Comparison of ENCODE assay signal across 25 mouse cellular contexts in the genomic region with DNA sequence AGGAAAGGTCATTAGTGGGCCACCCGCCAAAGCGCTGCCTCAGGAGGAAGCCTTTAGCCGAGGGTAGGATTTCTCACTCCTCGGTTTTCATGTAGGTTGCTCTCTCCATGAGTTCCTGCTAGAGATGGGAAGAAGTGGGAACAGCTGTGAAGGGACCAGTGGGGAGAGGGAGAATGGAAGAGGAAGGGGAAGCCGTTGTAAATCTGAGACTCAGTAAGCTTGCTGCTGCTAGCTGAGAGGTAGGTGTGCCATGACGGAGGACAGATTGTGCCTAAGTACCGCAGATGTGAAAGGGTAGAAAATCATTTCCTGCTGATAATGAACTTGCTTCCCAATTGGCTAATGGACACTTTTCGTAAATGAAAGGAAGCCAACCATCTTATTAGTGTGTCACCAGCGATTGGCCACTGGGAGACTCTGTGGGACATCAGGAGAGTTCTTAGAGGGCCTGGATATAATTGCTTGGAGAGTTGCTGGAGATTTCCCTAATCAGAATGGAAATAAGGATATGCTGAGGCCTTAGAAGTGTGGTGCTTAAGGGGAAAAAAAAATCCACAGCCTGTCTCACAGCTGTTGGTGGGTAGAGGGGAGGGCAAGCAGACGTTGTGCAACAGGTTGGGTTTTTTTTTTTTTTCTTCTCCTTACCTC. TPM values are rescaled to one million over a fixed set of nuclear protein-coding genes. Genes with fewer than 3 reads are reported as not detected.
DNase-seq lines count a peak whose midpoint lies in the region; ATAC-seq and TF ChIP-seq lines count a peak whose summit lies in the region.
"Had no signal": no experiment of that assay in that cellular context is flagged by ENCODE, and none has a peak within 500 bp of the region (broad histone marks: within the 10 kb centered on the region; RNA-seq: fewer than 3 reads in every experiment).

No protein-coding gene starts in this region.

- intact Hi-C loops in left cerebral cortex, postnatal 14 days (cut with DNase I), result no loop called here

- no peak overlapping the region for H3K9ac ChIP-seq in forebrain, embryonic 13.5 days
- no peak overlapping the region for H3K9ac ChIP-seq in forebrain, postnatal 0 days
- no peak overlapping the region for H3K9ac ChIP-seq in lung, embryonic 14.5 days
- H3K9ac ChIP-seq in midbrain, embryonic 14.5 days (replicated peaks; ENCODE audit: low read length), result no peak overlapping the region
- H3K9ac ChIP-seq in midbrain, embryonic 15.5 days, result no peak overlapping the region
- H3K9ac ChIP-seq: heart, embryonic 15.5 days had no signal

- no peak for DNase-seq in forebrain, postnatal 0 days
- peak; percentile 47 for DNase-seq in lung, embryonic 14.5 days
- no peak for DNase-seq in lung, postnatal 36 days
- DNase-seq in midbrain, embryonic 14.5 days, result no peak
- DNase-seq in left cerebral cortex, postnatal 14 days (ENCODE audit: low spot score in 2 of 2), result no peak
- DNase-seq: adrenal gland, postnatal 10 days; B cell, adult 2 months; cerebellum, adult 9-10 months; cerebellum, postnatal 25 days; gastrocnemius, postnatal 10 days; heart, adult 2 months; heart, postnatal 14 days had no signal

- H3K9me3 ChIP-seq in forebrain, embryonic 13.5 days (replicated peaks), result no peaks in the 10 kb centered on the region
- H3K9me3 ChIP-seq in forebrain, postnatal 0 days (ENCODE audit: low read length), result no peaks in the 10 kb centered on the region
- no peaks in the 10 kb centered on the region for H3K9me3 ChIP-seq in lung, embryonic 14.5 days (ENCODE audit: low read depth, low read length)
- H3K9me3 ChIP-seq in midbrain, embryonic 14.5 days (ENCODE audit: control insufficient read depth, low read length), result no peaks in the 10 kb centered on the region
- no peaks in the 10 kb centered on the region for H3K9me3 ChIP-seq in midbrain, embryonic 15.5 days
- H3K9me3 ChIP-seq: G1E; heart, embryonic 15.5 days had no signal

- no peak for TF ChIP-seq CTCF in forebrain, postnatal 0 days (IDR thresholded peaks at IDR 0.05; ENCODE audit: low read depth)
- no peak for TF ChIP-seq CTCF in lung, embryonic 14.5 days (IDR thresholded peaks at IDR 0.05; ENCODE audit: low read depth)

- H3K4me1 ChIP-seq in forebrain, embryonic 13.5 days, result no peaks in the 10 kb centered on the region; the same call in 1 of the 2 replicates
- H3K4me1 ChIP-seq in forebrain, postnatal 0 days (ENCODE audit: insufficient read depth), result no peaks in the 10 kb centered on the region
- no peaks in the 10 kb centered on the region for H3K4me1 ChIP-seq in lung, embryonic 14.5 days (ENCODE audit: insufficient read depth)
- H3K4me1 ChIP-seq in midbrain, embryonic 14.5 days (ENCODE audit: control insufficient read depth, insufficient read depth, low read length), result no peaks in the 10 kb centered on the region
- H3K4me1 ChIP-seq in midbrain, embryonic 15.5 days, result no peaks in the 10 kb centered on the region

- peak; percentile 2; the same call in 1 of the 2 replicates for ATAC-seq in forebrain, embryonic 13.5 days
- ATAC-seq in forebrain, postnatal 0 days, result no peak
- peak; percentile 70; the same call in 1 of the 2 replicates for ATAC-seq in lung, embryonic 14.5 days (ENCODE audit: insufficient read depth)
- peak; percentile 34; the same call in 1 of the 2 replicates for ATAC-seq in midbrain, embryonic 14.5 days (ENCODE audit: low FRiP score, low TSS enrichment)
- ATAC-seq in midbrain, embryonic 15.5 days (replicated peaks), result no peak; the same call in 1 of the 2 replicates
- peak; percentile 26 for ATAC-seq in megakaryocyte progenitor cell, adult 5-6 weeks (replicated peaks; ENCODE audit: poor library complexity)
- ATAC-seq: CD4-positive, CD25-positive, alpha-beta regulatory T cell, adult 4 months; forebrain, embryonic 14.5 days; inflammation-experienced regulatory T-cells, adult 6 months had no signal

- no peak overlapping the region for H3K4me2 ChIP-seq in forebrain, embryonic 13.5 days
- no peak overlapping the region for H3K4me2 ChIP-seq in forebrain, postnatal 0 days (ENCODE audit: low read depth)
- H3K4me2 ChIP-seq in lung, embryonic 14.5 days, result no peak overlapping the region
- no peak overlapping the region for H3K4me2 ChIP-seq in midbrain, embryonic 14.5 days (ENCODE audit: low read length)
- no peak overlapping the region for H3K4me2 ChIP-seq in midbrain, embryonic 15.5 days
- H3K4me2 ChIP-seq: heart, embryonic 11.5 days; heart, embryonic 15.5 days had no signal

- 37% methylated on average over 10 of the region's 10 CpGs for WGBS in forebrain, embryonic 13.5 days
- 33% methylated on average over 10 of the region's 10 CpGs for WGBS in forebrain, postnatal 0 days
- 17% methylated on average over 10 of the region's 10 CpGs for WGBS in lung, embryonic 14.5 days
- 55% methylated on average over 10 of the region's 10 CpGs for WGBS in midbrain, embryonic 14.5 days
- WGBS in midbrain, embryonic 15.5 days, result 50% methylated on average over 10 of the region's 10 CpGs

- H3K27me3 ChIP-seq in forebrain, embryonic 13.5 days, result 0 out of 2 replicates have a peak, but pooled peaks cover 5% of the 10 kb centered on the region
- no peaks in the 10 kb centered on the region for H3K27me3 ChIP-seq in forebrain, postnatal 0 days (ENCODE audit: insufficient read depth, low read length)
- H3K27me3 ChIP-seq in lung, embryonic 14.5 days (ENCODE audit: insufficient read depth, low read length), result no peaks in the 10 kb centered on the region
- no peaks in the 10 kb centered on the region; the same call in 1 of the 2 replicates for H3K27me3 ChIP-seq in midbrain, embryonic 14.5 days (ENCODE audit: control insufficient read depth, insufficient read depth, low read length)
- H3K27me3 ChIP-seq in midbrain, embryonic 15.5 days (replicated peaks), result no peaks in the 10 kb centered on the region

- no peak overlapping the region for H3K4me3 ChIP-seq in forebrain, embryonic 13.5 days
- H3K4me3 ChIP-seq in forebrain, postnatal 0 days (ENCODE audit: low read depth, low read length), result no peak overlapping the region
- no peak overlapping the region for H3K4me3 ChIP-seq in lung, embryonic 14.5 days (ENCODE audit: low read depth, low read length)
- H3K4me3 ChIP-seq in midbrain, embryonic 14.5 days (replicated peaks; ENCODE audit: low read depth, low read length), result no peak overlapping the region
- H3K4me3 ChIP-seq in midbrain, embryonic 15.5 days, result no peak overlapping the region
- H3K4me3 ChIP-seq: heart, adult 2 months; heart, embryonic 15.5 days had no signal

- H3K36me3 ChIP-seq in forebrain, embryonic 13.5 days (ENCODE audit: poor library complexity, severe bottlenecking), result no peaks in the 10 kb centered on the region
- H3K36me3 ChIP-seq in forebrain, postnatal 0 days (ENCODE audit: insufficient read depth), result no peaks in the 10 kb centered on the region
- H3K36me3 ChIP-seq in lung, embryonic 14.5 days (ENCODE audit: insufficient read depth), result no peaks in the 10 kb centered on the region
- no peaks in the 10 kb centered on the region for H3K36me3 ChIP-seq in midbrain, embryonic 14.5 days (ENCODE audit: control insufficient read depth, insufficient read depth, low read length)
- no peaks in the 10 kb centered on the region for H3K36me3 ChIP-seq in midbrain, embryonic 15.5 days (replicated peaks)
- H3K36me3 ChIP-seq: G1E; heart, embryonic 15.5 days had no signal

- H3K27ac ChIP-seq in forebrain, embryonic 13.5 days, result no peak overlapping the region
- no peak overlapping the region for H3K27ac ChIP-seq in forebrain, postnatal 0 days (ENCODE audit: low read depth, low read length)
- H3K27ac ChIP-seq in lung, embryonic 14.5 days (ENCODE audit: low read depth), result no peak overlapping the region
- no peak overlapping the region for H3K27ac ChIP-seq in midbrain, embryonic 14.5 days (replicated peaks; ENCODE audit: low read depth, low read length)
- H3K27ac ChIP-seq in midbrain, embryonic 15.5 days, result no peak overlapping the region
- H3K27ac ChIP-seq: heart, adult 2 months; heart, embryonic 15.5 days had no signal

RNA-seq across cellular contexts. Expression of a gene that starts 4.5 kb away (rescaled TPM):
- polyA plus RNA-seq in forebrain, embryonic 13.5 days (2015; fragmentation: Nextera tagmentation; extraction: Ambion mirVana), result 0.08 and 0.10 TPM in 2 replicates
- total RNA-seq in forebrain, postnatal 0 days (2014; rRNA removed), result not detected in 2 replicates
- 0.13 TPM in 2 replicates for polyA plus RNA-seq in forebrain, postnatal 0 days (2015; fragmentation: Nextera tagmentation; extraction: Ambion mirVana)
- polyA plus RNA-seq in lung, embryonic 14.5 days (2014; fragmentation: Nextera tagmentation; extraction: Ambion mirVana), result not detected in 2 replicates
- 0.09 and 0.14 TPM in 2 replicates for polyA plus RNA-seq in midbrain, embryonic 14.5 days (2014; fragmentation: Nextera tagmentation; extraction: Ambion mirVana)
- polyA plus RNA-seq in midbrain, embryonic 15.5 days (2015; fragmentation: Nextera tagmentation; extraction: Ambion mirVana), result 0.20 and 0.21 TPM in 2 replicates
- not detected in 2 replicates for total RNA-seq in megakaryocyte progenitor cell, adult 5-6 weeks (2015)
- not detected in 2 replicates for total RNA-seq in megakaryocyte progenitor cell, adult 5-6 weeks (2017)
- total RNA-seq in left cerebral cortex, postnatal 14 days (2021), result not detected
- total RNA-seq: adrenal gland, postnatal 10 days; adrenal gland, postnatal 4 days; gastrocnemius, postnatal 10 days; gastrocnemius, postnatal 4 days; heart, adult 2 months; heart, postnatal 14 days; hematopoietic stem cell, adult 5-6 weeks had no signal
- polyA plus RNA-seq: CD4-positive, CD25-positive, alpha-beta regulatory T cell, adult 4 months; G1E; heart, adult 2 months; heart, embryonic 11.5 days; heart, embryonic 15.5 days; inflammation-experienced regulatory T-cells, adult 6 months had no signal

RNA-seq across cellular contexts. Expression of a gene that starts 7.5 kb away (rescaled TPM):
- polyA plus RNA-seq in forebrain, embryonic 13.5 days (2015; fragmentation: Nextera tagmentation; extraction: Ambion mirVana), result 32.1 and 39.5 TPM in 2 replicates
- total RNA-seq in forebrain, postnatal 0 days (2014; rRNA removed), result 24.4 and 26.4 TPM in 2 replicates
- polyA plus RNA-seq in forebrain, postnatal 0 days (2015; fragmentation: Nextera tagmentation; extraction: Ambion mirVana), result 6.7 and 10.2 TPM in 2 replicates
- polyA plus RNA-seq in lung, embryonic 14.5 days (2014; fragmentation: Nextera tagmentation; extraction: Ambion mirVana), result 12.2 and 16.0 TPM in 2 replicates
- 13.7 and 14.7 TPM in 2 replicates for polyA plus RNA-seq in midbrain, embryonic 14.5 days (2014; fragmentation: Nextera tagmentation; extraction: Ambion mirVana)
- 12.5 and 13.4 TPM in 2 replicates for polyA plus RNA-seq in midbrain, embryonic 15.5 days (2015; fragmentation: Nextera tagmentation; extraction: Ambion mirVana)
- total RNA-seq in megakaryocyte progenitor cell, adult 5-6 weeks (2015), result 7.0 and 9.2 TPM in 2 replicates
- total RNA-seq in megakaryocyte progenitor cell, adult 5-6 weeks (2017), result 12.3 and 12.5 TPM in 2 replicates
- total RNA-seq in left cerebral cortex, postnatal 14 days (2021), result 10 to 100 TPM; 38.6 to 45.2 TPM

RNA-seq across cellular contexts. Expression of a gene that starts 27.7 kb away (rescaled TPM):
- 184 and 193 TPM in 2 replicates for polyA plus RNA-seq in forebrain, embryonic 13.5 days (2015; fragmentation: Nextera tagmentation; extraction: Ambion mirVana)
- 25.3 and 29.9 TPM in 2 replicates for total RNA-seq in forebrain, postnatal 0 days (2014; rRNA removed)
- 77.2 and 83.1 TPM in 2 replicates for polyA plus RNA-seq in forebrain, postnatal 0 days (2015; fragmentation: Nextera tagmentation; extraction: Ambion mirVana)
- 136 and 143 TPM in 2 replicates for polyA plus RNA-seq in lung, embryonic 14.5 days (2014; fragmentation: Nextera tagmentation; extraction: Ambion mirVana)
- polyA plus RNA-seq in midbrain, embryonic 14.5 days (2014; fragmentation: Nextera tagmentation; extraction: Ambion mirVana), result 107 TPM in 2 replicates
- polyA plus RNA-seq in midbrain, embryonic 15.5 days (2015; fragmentation: Nextera tagmentation; extraction: Ambion mirVana), result 103 and 104 TPM in 2 replicates
- 155 and 183 TPM in 2 replicates for total RNA-seq in megakaryocyte progenitor cell, adult 5-6 weeks (2015)
- 98.6 and 141 TPM in 2 replicates for total RNA-seq in megakaryocyte progenitor cell, adult 5-6 weeks (2017)
- total RNA-seq in left cerebral cortex, postnatal 14 days (2021), result 10 to 100 TPM; 31.8 to 37.1 TPM

RNA-seq across cellular contexts. Expression of a gene that starts 47.6 kb away (rescaled TPM):
- 0.21 TPM in 1 of 2 replicates, not detected in the other for polyA plus RNA-seq in forebrain, embryonic 13.5 days (2015; fragmentation: Nextera tagmentation; extraction: Ambion mirVana)
- total RNA-seq in forebrain, postnatal 0 days (2014; rRNA removed), result 0.14 and 0.38 TPM in 2 replicates
- not detected in 2 replicates for polyA plus RNA-seq in forebrain, postnatal 0 days (2015; fragmentation: Nextera tagmentation; extraction: Ambion mirVana)
- not detected in 2 replicates for polyA plus RNA-seq in lung, embryonic 14.5 days (2014; fragmentation: Nextera tagmentation; extraction: Ambion mirVana)
- not detected in 2 replicates for polyA plus RNA-seq in midbrain, embryonic 14.5 days (2014; fragmentation: Nextera tagmentation; extraction: Ambion mirVana)
- polyA plus RNA-seq in midbrain, embryonic 15.5 days (2015; fragmentation: Nextera tagmentation; extraction: Ambion mirVana), result not detected in 2 replicates
- not detected in 2 replicates for total RNA-seq in megakaryocyte progenitor cell, adult 5-6 weeks (2015)
- total RNA-seq in megakaryocyte progenitor cell, adult 5-6 weeks (2017), result not detected in 2 replicates
- not detected for total RNA-seq in left cerebral cortex, postnatal 14 days (2021)
- total RNA-seq: adrenal gland, postnatal 10 days; adrenal gland, postnatal 4 days; G1E; gastrocnemius, postnatal 10 days; gastrocnemius, postnatal 4 days; heart, adult 2 months; heart, postnatal 14 days; hematopoietic stem cell, adult 5-6 weeks had no signal
- polyA plus RNA-seq: CD4-positive, CD25-positive, alpha-beta regulatory T cell, adult 4 months; embryonic facial prominence, embryonic 14.5 days; forebrain, embryonic 14.5 days; G1E; heart, adult 2 months; heart, embryonic 11.5 days; heart, embryonic 15.5 days; inflammation-experienced regulatory T-cells, adult 6 months had no signal

RNA-seq across cellular contexts. Expression of a gene that starts 49.9 kb away (rescaled TPM):
- polyA plus RNA-seq in forebrain, embryonic 13.5 days (2015; fragmentation: Nextera tagmentation; extraction: Ambion mirVana), result 0.22 TPM in 1 of 2 replicates, not detected in the other
- 1.8 TPM in 1 of 2 replicates, not detected in the other for total RNA-seq in forebrain, postnatal 0 days (2014; rRNA removed)
- not detected in 2 replicates for polyA plus RNA-seq in forebrain, postnatal 0 days (2015; fragmentation: Nextera tagmentation; extraction: Ambion mirVana)
- not detected in 2 replicates for polyA plus RNA-seq in lung, embryonic 14.5 days (2014; fragmentation: Nextera tagmentation; extraction: Ambion mirVana)
- polyA plus RNA-seq in midbrain, embryonic 14.5 days (2014; fragmentation: Nextera tagmentation; extraction: Ambion mirVana), result 0.45 TPM in 1 of 2 replicates, not detected in the other
- polyA plus RNA-seq in midbrain, embryonic 15.5 days (2015; fragmentation: Nextera tagmentation; extraction: Ambion mirVana), result not detected in 2 replicates
- total RNA-seq in megakaryocyte progenitor cell, adult 5-6 weeks (2015), result not detected in 2 replicates
- not detected in 2 replicates for total RNA-seq in megakaryocyte progenitor cell, adult 5-6 weeks (2017)
- not detected for total RNA-seq in left cerebral cortex, postnatal 14 days (2021)
- total RNA-seq: adrenal gland, postnatal 10 days; adrenal gland, postnatal 4 days; gastrocnemius, postnatal 10 days; gastrocnemius, postnatal 4 days; heart, adult 2 months; heart, postnatal 14 days; hematopoietic stem cell, adult 5-6 weeks had no signal
- polyA plus RNA-seq: CD4-positive, CD25-positive, alpha-beta regulatory T cell, adult 4 months; embryonic facial prominence, embryonic 14.5 days; forebrain, embryonic 14.5 days; G1E; heart, adult 2 months; heart, embryonic 15.5 days; inflammation-experienced regulatory T-cells, adult 6 months had no signal

Comparison
In these comparisons a context has a peak if more than half of its experiments do, and no peak if none do; other contexts are left out.
1. ATAC-seq: peak in forebrain, embryonic 13.5 days (single experiment), lung, embryonic 14.5 days (single experiment), midbrain, embryonic 14.5 days (single experiment) and megakaryocyte progenitor cell, adult 5-6 weeks (single experiment); none in forebrain, postnatal 0 days (single experiment) and midbrain, embryonic 15.5 days (single experiment).